Mouse (Mus musculus) kidney, embryonic 16.5 days (tissue): Measurements from ENCODE around the gene Prss28. TPM values are rescaled to one million over a fixed set of nuclear protein-coding genes. Genes with fewer than 3 reads are reported as not detected.

Experiments
- ATAC-seq: fragments of 200-750 bp; cut with Nextera tagmentation; 2 replicates; pipeline ENCODE4 v1.8.0; 2017; ENCODE audit warnings: moderate TSS enrichment; ENCODE audit not compliant: low FRiP score, low TSS enrichment
- H3K27ac ChIP-seq: fragments of 300-500 bp; sonication (generic); 2 replicates; pipeline ENCODE4 v1.5.1; 2014; ENCODE audit warnings: low read length
- H3K27me3 ChIP-seq: fragments of 300-500 bp; sonication (generic); 2 replicates; pipeline ENCODE4 v1.6.1; 2014; ENCODE audit warnings: low read length, control low read depth, mixed read lengths; ENCODE audit not compliant: insufficient read depth
- H3K36me3 ChIP-seq: fragments of 300-500 bp; sonication (generic); 2 replicates; pipeline ENCODE4 v1.6.1; 2014; ENCODE audit warnings: low read length, control low read depth, mixed read lengths; ENCODE audit not compliant: insufficient read depth
- H3K4me1 ChIP-seq: fragments of 300-500 bp; sonication (generic); 2 replicates; pipeline ENCODE4 v1.6.1; 2014; ENCODE audit warnings: low read length, control low read depth, mixed read lengths; ENCODE audit not compliant: insufficient read depth
- H3K4me2 ChIP-seq: fragments of 300-500 bp; sonication (generic); replicated peaks from 2 replicates; pipeline ENCODE4 v1.6.1; 2014; ENCODE audit warnings: low read depth, low read length
- H3K4me3 ChIP-seq: fragments of 300-500 bp; sonication (generic); 2 replicates; pipeline ENCODE4 v1.5.1; 2014; ENCODE audit warnings: mild to moderate bottlenecking, low read length
- H3K9ac ChIP-seq: fragments of 300-500 bp; sonication (generic); replicated peaks from 2 replicates; pipeline ENCODE4 v1.6.1; 2014; ENCODE audit warnings: low read length
- H3K9me3 ChIP-seq: fragments of 300-500 bp; sonication (generic); 2 replicates; pipeline ENCODE4 v1.6.1; 2016; ENCODE audit warnings: low read length, control low read depth
- WGBS: fragments of 180-500 bp; shearing (Covaris S2); extraction: QIAGEN DNeasy Blood & Tissue Kit; methylation state at CpG from one replicate; pipeline ENCODE4 v1.1.7; 2014; 5-methylcytosine and 5-hydroxymethylcytosine counted together
- polyA plus RNA-seq: library from polyadenylated mRNA; unstranded; fragments of >200 nt; fragmentation: Nextera tagmentation; extraction: Ambion mirVana; gene quantifications from 2 replicates; pipeline ENCODE4 v1.2.1, GENCODE M21; 2015

Prss28 gene
- polyA plus RNA-seq: not detected in 2 replicates

DNA sequence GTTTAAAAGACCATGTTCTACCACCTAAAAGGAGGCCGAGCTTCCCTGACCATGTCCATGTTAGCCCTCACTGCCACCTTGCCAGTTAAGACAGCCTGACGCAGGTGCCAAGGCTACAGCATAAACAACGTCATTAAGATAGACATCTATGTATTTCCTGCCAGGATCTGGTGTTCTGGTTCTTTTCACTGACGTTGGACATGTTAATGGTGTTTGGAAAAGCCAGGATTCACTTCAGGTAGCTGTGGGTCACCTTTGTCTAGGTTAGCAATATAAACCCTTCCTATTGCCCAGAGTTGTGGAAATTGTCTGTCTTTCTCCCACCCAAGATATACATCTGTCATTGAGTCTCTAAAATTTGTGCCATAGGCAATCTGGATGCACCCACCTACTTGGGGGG is at the start of gene Prss28:
Prss28 (plus strand) TSS at position 301 of the 400 bp plus-strand sequence.
- Histone ChIP-seq H3K36me3 (no peaks in the 10 kb centered on the region), H3K4me2 (no peak within 1 kb of the TSS), H3K9ac (no peak within 1 kb of the TSS), H3K4me3 (no peak within 1 kb of the TSS), H3K4me1 (no peaks in the 10 kb centered on the region; the same call in 1 of the 2 replicates), H3K27ac (no peak within 1 kb of the TSS), H3K27me3 (no peaks in the 10 kb centered on the region), H3K9me3 (no peaks in the 10 kb centered on the region)
- no peak for ATAC-seq
- 72% methylated on average over 4 of the region's 4 CpGs for WGBS

DNA sequence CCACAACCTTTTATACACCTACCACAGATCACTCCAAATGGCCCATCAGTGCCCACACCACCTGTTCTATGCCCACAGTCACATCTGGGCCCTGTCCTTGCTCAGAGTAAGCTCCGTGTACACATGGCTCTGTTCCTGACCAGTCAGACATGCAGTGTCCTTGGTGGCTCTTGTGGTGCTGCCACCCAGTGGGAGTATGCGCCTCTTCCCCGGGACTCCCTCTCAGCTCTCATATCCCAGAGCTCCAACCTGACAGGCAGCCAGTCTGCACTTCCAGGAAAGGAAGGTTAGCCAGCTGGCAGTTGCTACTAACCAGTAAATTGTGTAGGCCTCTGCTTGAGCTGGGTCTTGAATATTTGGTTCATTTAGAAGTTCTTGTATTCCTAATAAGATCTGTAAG is 44.0 kb upstream of the Prss28 start:
- H3K27ac ChIP-seq: no peak overlapping the region
- no peak for ATAC-seq
- peaks cover 78% of the 10 kb centered on the region for H3K36me3 ChIP-seq
- H3K27me3 ChIP-seq: no peaks in the 10 kb centered on the region
- no peak overlapping the region for H3K4me2 ChIP-seq
- H3K9ac ChIP-seq: no peak overlapping the region
- H3K4me1 ChIP-seq: no peaks in the 10 kb centered on the region
- no peaks in the 10 kb centered on the region for H3K9me3 ChIP-seq
- no peak overlapping the region for H3K4me3 ChIP-seq
- WGBS: 70% methylated on average over 3 of the region's 3 CpGs

DNA sequence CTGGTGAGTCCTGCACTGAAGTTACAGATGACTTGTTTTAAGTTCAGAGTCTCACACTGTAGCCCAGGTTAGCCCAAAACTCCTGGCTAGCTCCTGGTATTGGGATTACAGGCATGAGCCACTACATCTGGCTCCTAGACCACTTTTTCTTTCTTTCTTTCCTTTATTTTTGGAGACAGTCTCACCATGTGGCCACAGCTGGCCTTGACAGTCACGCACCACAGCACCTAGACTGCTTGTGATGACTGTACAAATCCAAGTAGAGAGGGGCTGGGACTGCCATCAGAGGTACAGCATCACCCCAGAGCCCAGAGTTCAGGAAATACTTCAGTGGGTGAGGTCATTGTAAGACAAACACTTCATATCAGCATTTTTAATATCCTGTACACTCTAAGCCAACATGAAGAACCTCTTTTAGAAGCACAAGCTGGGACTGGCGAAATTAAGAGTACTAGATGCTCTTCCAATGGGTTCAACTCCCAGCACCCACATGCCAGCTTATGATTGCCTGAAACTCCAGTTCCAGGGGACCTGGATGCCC is 37.6 kb upstream of the Prss28 start:
- 0 out of 2 replicates have a peak overlapping the region, but pooled peaks have one; percentile 99 for H3K9ac ChIP-seq
- no peak overlapping the region for H3K27ac ChIP-seq
- no peaks in the 10 kb centered on the region for H3K9me3 ChIP-seq
- no peak for ATAC-seq
- peaks cover 30% of the 10 kb centered on the region for H3K4me1 ChIP-seq
- peak overlapping the region; percentile 100 for H3K4me2 ChIP-seq
- H3K4me3 ChIP-seq: peak overlapping the region; percentile 100
- 75% methylated on average over 2 of the region's 2 CpGs for WGBS
- peaks cover 44% of the 10 kb centered on the region for H3K36me3 ChIP-seq
- H3K27me3 ChIP-seq: no peaks in the 10 kb centered on the region

DNA sequence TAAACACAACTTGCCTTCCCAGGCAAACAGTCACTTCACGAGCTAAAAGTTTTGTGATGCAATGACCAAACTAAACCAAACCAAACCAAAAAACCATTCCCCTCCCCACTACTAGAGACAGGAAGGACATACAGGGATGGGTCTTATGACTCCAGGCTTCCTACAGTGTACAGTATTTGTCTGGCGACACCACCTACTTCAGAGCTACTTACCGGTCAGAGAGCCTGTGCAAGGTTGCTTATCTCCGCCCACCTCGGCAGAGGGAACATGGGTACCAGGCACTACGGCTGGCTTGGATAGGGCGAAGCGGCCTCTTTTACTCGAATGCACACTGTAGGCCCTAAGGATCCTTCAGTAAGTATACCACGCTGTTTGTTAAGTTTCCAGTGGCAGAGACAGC is 36.1 kb upstream of the Prss28 start:
- Histone ChIP-seq H3K9ac (peak overlapping the region; percentile 99), H3K4me3 (peak overlapping the region; percentile 100), H3K36me3 (peaks cover 29% of the 10 kb centered on the region), H3K9me3 (no peaks in the 10 kb centered on the region), H3K27ac (peak overlapping the region; percentile 100), H3K4me2 (peak overlapping the region; percentile 100), H3K4me1 (peaks cover 30% of the 10 kb centered on the region), H3K27me3 (no peaks in the 10 kb centered on the region)
- no peak for ATAC-seq
- WGBS: 1% methylated on average over 10 of the region's 10 CpGs

DNA sequence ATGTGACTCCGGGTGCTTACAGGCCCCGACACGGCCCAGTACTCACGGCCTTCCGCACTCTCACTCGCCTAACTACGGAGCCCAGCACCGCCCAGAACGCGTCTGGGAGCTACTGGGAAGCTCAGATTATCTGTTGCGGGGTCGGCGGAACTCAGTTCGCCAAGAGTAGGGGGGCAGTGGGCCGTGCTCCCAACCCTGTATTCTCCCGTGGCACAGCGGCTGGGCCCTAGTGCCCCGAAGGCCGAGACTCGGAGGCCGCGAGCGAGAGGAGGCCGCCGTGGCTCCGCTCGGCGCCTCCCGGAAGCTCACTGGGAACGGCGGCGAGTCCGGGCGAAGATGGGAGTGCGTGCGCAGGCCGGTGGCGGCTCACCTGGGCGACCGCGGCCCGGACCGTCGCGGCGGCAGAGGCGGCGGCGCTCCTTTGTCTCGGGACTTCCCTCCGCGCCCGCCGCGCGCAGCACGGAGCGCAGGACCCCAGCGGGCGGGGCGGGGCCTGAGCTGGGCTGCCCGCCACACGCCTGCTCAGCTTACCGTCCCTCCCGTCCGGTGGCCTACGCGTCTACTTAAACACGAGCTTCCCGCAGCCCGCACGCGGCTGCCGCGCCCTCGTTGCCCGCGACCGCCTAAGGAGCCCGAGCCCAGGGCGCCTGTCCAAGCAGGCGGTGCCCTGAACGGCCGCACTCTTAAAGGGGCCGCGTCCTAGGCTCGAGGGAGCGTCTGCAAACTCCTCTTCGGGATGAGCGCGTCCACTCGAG is 35.3 kb upstream of the Prss28 start:
- H3K4me3 ChIP-seq: peak overlapping the region; percentile 100
- H3K9me3 ChIP-seq: no peaks in the 10 kb centered on the region
- WGBS: under 1% methylated on average over 90 of the region's 92 CpGs
- H3K27ac ChIP-seq: peak overlapping the region; percentile 100
- peak overlapping the region; percentile 99 for H3K9ac ChIP-seq
- peak overlapping the region; percentile 100 for H3K4me2 ChIP-seq
- ATAC-seq: peak; percentile 94
- peaks cover 30% of the 10 kb centered on the region for H3K4me1 ChIP-seq
- H3K27me3 ChIP-seq: no peaks in the 10 kb centered on the region
- H3K36me3 ChIP-seq: peaks cover 21% of the 10 kb centered on the region

DNA sequence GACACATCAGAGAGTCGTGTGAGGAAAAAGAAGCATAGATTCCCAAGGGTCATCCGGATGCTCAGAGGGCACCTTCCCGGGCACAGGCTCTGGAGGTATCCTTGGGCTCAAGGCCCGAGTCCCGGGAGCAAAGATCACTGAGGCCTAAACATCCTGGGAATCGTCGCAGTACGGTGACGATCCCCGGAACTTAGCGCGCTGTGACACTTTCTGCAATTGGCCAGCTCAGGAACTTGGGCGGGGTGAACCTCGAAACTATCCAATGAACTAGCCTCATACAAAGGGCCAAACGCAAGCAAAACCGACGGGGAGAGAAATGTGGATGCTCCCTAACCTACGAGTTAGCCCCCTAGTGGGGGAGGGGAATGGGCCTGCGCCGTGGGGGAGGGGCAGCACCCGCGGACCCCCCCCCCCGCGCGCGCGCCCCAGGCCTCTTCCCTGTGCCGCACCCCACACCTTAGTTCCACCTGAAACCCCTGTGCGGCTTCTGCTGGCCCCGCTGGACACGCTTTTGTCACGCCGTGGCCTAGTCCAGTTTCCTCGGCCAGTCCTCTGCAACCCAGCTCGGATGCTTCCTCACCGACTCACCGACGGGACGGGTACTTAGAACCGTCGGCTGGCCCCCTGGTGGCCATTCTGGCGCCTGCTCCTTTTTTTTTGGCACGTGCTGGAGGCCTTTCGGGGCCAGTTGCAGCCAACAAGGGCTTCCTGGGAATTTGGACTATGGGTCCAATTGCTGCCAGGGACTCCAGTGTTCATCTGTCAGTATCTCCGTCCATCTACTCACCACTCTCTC is 34.5 kb upstream of the Prss28 start:
- Histone ChIP-seq H3K36me3 (peaks cover 14% of the 10 kb centered on the region), H3K4me3 (peak overlapping the region; percentile 100), H3K4me1 (peaks cover 30% of the 10 kb centered on the region), H3K27me3 (no peaks in the 10 kb centered on the region), H3K9ac (peak overlapping the region; percentile 99), H3K9me3 (no peaks in the 10 kb centered on the region), H3K27ac (peak overlapping the region; percentile 100), H3K4me2 (peak overlapping the region; percentile 100)
- ATAC-seq: peak; percentile 85
- WGBS: 1% methylated on average over 41 of the region's 45 CpGs

GRCm38 (mm10) chr17:25274571-25275346 is 33.7 kb upstream of the Prss28 start, which contains the start of gene Ube2i:
Gene Ube2i, minus strand, starts transcription at chr17:25274622.
- H3K9me3 ChIP-seq: no peaks in the 10 kb centered on the region
- H3K4me1 ChIP-seq: peaks cover 29% of the 10 kb centered on the region
- H3K9ac ChIP-seq: peak within 1 kb of the TSS; percentile 99
- ATAC-seq: no peak
- peak within 1 kb of the TSS; percentile 100 for H3K27ac ChIP-seq
- peaks cover 6% of the 10 kb centered on the region; the same call in 1 of the 2 replicates for H3K36me3 ChIP-seq
- H3K4me2 ChIP-seq: peak within 1 kb of the TSS; percentile 100
- 80% methylated on average over 9 of the region's 9 CpGs for WGBS
- H3K4me3 ChIP-seq: peak within 1 kb of the TSS; percentile 100
- no peaks in the 10 kb centered on the region for H3K27me3 ChIP-seq

- Histone ChIP-seq H3K4me2 (no peak overlapping the region), H3K27me3 (no peaks in the 10 kb centered on the region), H3K27ac (no peak overlapping the region), H3K4me3 (no peak overlapping the region), H3K36me3 (0 out of 2 replicates have a peak, but pooled peaks cover under 1% of the 10 kb centered on the region), H3K9ac (no peak overlapping the region), H3K9me3 (no peaks in the 10 kb centered on the region), H3K4me1 (peaks cover 19% of the 10 kb centered on the region)
- 94% methylated on average over 3 of the region's 3 CpGs for WGBS
- ATAC-seq: no peak
Measured at GRCm38 (mm10) chr17:25275833-25276232, 32.6 kb upstream of the Prss28 start.

DNA sequence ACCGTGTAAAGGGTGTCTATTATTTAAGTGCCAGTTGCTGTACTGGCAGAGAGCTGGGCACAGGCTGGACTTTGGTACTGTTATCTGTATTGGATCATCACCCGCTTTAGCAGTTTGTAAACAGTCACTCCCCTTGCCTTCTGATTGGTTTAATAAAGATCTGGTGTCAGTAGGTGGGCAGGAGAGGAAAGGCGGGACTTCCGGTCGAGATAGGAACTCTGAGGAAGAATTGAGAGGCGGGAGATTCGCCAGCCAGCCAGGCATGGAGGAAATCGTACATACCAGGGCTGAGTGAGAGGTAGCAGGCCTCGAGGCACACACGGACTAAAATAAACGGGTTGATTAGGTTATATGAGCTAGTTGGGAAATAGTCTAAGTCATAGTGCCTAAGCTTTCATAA is 26.3 kb upstream of the Prss28 start:
- Histone ChIP-seq H3K4me1 (no peaks in the 10 kb centered on the region), H3K4me3 (no peak overlapping the region), H3K27me3 (no peaks in the 10 kb centered on the region), H3K36me3 (no peaks in the 10 kb centered on the region), H3K9ac (no peak overlapping the region), H3K27ac (no peak overlapping the region), H3K9me3 (no peaks in the 10 kb centered on the region; the same call in 1 of the 2 replicates), H3K4me2 (peak overlapping the region; percentile 26; the same call in 1 of the 2 replicates)
- 39% methylated on average over 11 of the region's 11 CpGs for WGBS
- ATAC-seq: no peak
